Mouse (Mus musculus): Measurements from ENCODE around the gene Dmkn. TPM values are rescaled to one million over a fixed set of nuclear protein-coding genes. Genes with fewer than 3 reads are reported as not detected.

Dmkn gene
- polyA plus RNA-seq, 1 experiment from 2014 or later = 74.3 TPM

DNA sequence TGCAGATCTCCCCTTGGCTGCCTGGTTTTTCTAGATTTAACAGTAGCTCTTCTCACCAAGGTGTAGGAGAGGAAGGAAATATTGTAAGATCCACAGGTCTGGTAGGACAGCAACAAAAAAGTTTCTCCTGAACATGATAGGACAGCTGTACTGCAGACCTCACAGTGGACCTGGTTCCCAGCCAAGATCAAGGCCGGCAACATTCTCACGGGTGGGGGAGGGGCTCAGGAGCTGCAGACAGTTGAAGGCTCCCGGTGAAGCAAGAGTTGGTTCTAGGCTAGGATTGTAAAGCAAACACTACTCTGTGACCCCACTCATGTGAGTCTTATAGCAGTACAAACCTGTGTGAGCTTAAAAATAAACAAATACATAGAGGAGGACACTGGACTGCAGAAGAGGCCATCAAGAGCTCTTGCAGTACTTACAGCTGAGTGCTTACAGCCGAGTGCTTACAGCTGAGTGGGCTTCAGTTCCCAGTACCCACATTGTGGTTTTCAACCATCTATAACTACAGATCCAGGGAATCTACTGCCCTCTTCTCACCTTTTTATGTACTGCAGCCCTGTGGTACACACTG lies 19.4 kb upstream of the Dmkn start:
- Histone ChIP-seq H3K9me3 (ENCODE audit: low read length) (no peaks in the 10 kb centered on the region), H3K4me1 (ENCODE audit: insufficient read depth, low read depth, low read length) (0 out of 2 replicates have a peak, but pooled peaks cover 3% of the 10 kb centered on the region), H3K36me3 (ENCODE audit: insufficient read depth, low read length) (no peaks in the 10 kb centered on the region), H3K9ac (replicated peaks; ENCODE audit: low read depth) (no peak overlapping the region), H3K27me3 (replicated peaks; ENCODE audit: insufficient read depth, low read length) (no peaks in the 10 kb centered on the region), H3K4me3 (ENCODE audit: low read depth, low read length) (no peak overlapping the region), H3K4me2 (replicated peaks; ENCODE audit: low read depth, low read length) (no peak overlapping the region), H3K27ac (ENCODE audit: low read length) (peak overlapping the region; percentile 64; the same call in 1 of the 2 replicates)
- WGBS = 18% methylated on average over 4 of the region's 4 CpGs
- DNase-seq (ENCODE audit: low spot score) = peak; percentile 88
- peak; percentile 94 for ATAC-seq
- TF ChIP-seq EP300 (IDR thresholded peaks at IDR 0.05) = peak; percentile 75; the same call in 1 of the 2 replicates
- peak; percentile 43 for TF ChIP-seq CTCF (IDR thresholded peaks at IDR 0.05)

DNA sequence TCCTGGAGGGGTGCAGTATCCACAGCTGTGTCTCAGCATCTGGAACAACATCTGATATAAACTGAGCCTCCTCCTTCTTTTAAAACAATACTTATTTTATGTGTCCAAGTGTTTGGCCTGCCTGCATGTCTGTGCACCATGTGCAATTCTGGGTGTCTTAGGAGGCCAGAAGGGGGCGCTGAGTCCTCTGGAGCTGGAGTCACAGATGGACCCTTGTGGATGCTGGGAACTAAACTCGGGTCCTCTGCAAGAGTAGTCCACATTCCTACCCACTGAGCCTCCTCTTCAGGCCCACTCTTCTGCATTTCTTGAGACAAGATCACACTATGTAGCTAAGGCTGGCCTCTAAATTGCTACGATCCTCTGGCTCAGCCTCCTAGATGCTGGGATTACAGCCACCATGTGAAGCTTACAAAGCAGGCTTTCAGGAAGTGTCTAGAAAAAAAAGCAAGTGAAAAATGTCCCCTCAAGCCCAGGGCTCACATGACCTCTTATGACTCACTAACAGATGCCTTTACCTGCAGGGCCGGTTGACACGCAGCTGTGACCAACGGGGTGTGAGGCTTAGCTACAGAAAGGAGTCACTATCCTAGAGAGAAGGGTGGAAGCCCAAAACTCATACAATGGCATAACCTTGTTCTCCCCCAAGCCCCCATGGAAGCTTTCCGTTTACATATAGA lies 15.9 kb upstream of the Dmkn start:
- H3K27ac ChIP-seq (ENCODE audit: low read length) = no peak overlapping the region
- 80% methylated on average over 7 of the region's 7 CpGs for WGBS

DNA sequence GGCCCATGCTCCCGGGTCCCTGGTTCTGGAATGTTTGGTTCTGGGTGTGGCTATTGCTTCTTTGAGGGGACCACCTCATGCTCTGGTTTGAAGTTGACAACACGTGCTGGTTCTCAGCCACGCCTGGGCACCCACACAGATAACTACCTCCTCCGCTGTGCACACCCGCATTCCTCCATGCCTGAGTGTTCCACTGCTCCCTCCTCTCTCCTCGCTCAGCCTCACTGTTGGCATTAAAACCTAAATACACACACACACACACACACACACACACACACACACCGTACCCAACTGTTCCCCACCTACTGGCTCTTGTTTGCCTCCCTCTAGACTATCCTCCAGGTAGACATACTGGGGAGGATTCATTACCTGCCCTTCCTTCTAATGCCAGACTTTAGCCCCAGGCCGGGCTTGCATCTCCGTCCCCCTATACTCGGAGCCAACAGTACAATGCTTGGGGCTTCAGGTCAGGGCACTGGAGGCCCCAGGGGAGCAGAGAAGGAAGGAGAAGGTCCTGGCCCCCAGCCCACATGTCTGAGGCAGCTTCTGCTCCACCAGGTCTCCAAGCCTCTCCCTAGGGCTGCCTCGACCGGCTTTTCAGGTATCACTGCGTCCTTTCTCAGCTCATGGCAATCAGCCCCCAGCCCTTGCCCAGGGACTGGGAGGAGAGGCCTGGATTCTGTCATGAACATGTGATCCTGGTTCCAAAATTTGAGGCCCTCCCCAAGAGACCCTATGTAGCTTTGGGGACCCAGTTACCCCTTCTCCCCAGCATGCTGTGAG lies 13.5 kb upstream of the Dmkn start:
- H3K4me3 ChIP-seq (ENCODE audit: low read depth, low read length) = no peak overlapping the region
- DNase-seq (ENCODE audit: low spot score) (peak; percentile 48), ATAC-seq (peak; percentile 79)
- H3K9me3 ChIP-seq (ENCODE audit: low read length) = no peaks in the 10 kb centered on the region; the same call in 1 of the 2 replicates
- H3K4me1 ChIP-seq (ENCODE audit: insufficient read depth, low read depth, low read length) = no peaks in the 10 kb centered on the region; the same call in 1 of the 2 replicates
- 60% methylated on average over 13 of the region's 13 CpGs for WGBS
- H3K27ac ChIP-seq (ENCODE audit: low read length) = no peak overlapping the region
- no peaks in the 10 kb centered on the region for H3K36me3 ChIP-seq (ENCODE audit: insufficient read depth, low read length)
- TF ChIP-seq EP300 (IDR thresholded peaks at IDR 0.05) = no peak
- no peak for TF ChIP-seq CTCF (IDR thresholded peaks at IDR 0.05)
- no peaks in the 10 kb centered on the region for H3K27me3 ChIP-seq (replicated peaks; ENCODE audit: insufficient read depth, low read length)
- H3K4me2 ChIP-seq (replicated peaks; ENCODE audit: low read depth, low read length) = no peak overlapping the region
- no peak overlapping the region for H3K9ac ChIP-seq (replicated peaks; ENCODE audit: low read depth)

More for the DNA sequence above, 15.9 kb upstream of the Dmkn start:
- Histone ChIP-seq H3K9ac (replicated peaks; ENCODE audit: low read depth) (no peak overlapping the region), H3K27me3 (replicated peaks; ENCODE audit: insufficient read depth, low read length) (no peaks in the 10 kb centered on the region), H3K9me3 (ENCODE audit: low read length) (no peaks in the 10 kb centered on the region), H3K4me1 (ENCODE audit: insufficient read depth, low read depth, low read length) (peaks cover 3% of the 10 kb centered on the region; the same call in 1 of the 2 replicates), H3K4me2 (replicated peaks; ENCODE audit: low read depth, low read length) (no peak overlapping the region), H3K4me3 (ENCODE audit: low read depth, low read length) (no peak overlapping the region), H3K36me3 (ENCODE audit: insufficient read depth, low read length) (no peaks in the 10 kb centered on the region)
- no peak for TF ChIP-seq EP300 (IDR thresholded peaks at IDR 0.05)
- peak; percentile 23; the same call in 1 of the 2 replicates for TF ChIP-seq CTCF (IDR thresholded peaks at IDR 0.05)
- ATAC-seq (no peak), DNase-seq (ENCODE audit: low spot score) (no peak)

DNA sequence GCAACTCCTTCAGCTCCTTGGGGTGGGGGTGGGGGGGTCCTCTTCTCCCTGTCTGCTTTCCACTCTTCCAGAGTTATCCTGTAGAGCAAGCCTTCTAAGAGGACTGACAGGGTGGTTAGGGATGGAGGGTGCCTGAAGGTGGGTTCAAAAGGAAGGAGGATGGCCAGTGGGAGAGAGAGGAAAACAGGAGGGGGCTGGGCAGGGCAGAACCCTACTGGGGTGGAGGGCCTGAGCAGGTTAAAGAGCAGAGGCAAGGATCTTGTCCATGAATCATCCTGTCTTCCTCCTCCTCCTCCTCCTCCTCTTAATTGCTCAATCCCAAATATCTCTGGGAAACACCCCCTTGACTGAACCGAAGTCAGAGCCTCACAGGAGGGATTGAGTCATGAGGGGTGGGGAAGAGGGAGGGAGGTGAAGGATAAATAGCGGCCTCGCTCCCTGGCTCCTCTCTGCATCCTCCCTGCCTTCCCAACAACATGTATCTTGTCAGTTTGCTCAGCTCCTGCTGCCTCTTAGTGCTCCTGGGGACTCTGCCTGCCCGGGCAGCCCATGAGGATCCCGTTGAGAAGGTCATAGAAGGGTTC lies 12.4 kb upstream of the Dmkn start, which contains the start of gene Sbsn:
Sbsn (plus strand) TSS at position 386 of the 584 bp plus-strand sequence.
- 37% methylated on average over 5 of the region's 5 CpGs for WGBS
- H3K27ac ChIP-seq (ENCODE audit: low read length) = no peak within 1 kb of the TSS
- TF ChIP-seq EP300 (IDR thresholded peaks at IDR 0.05) (no peak), CTCF (IDR thresholded peaks at IDR 0.05) (no peak)
- H3K27me3 ChIP-seq (replicated peaks; ENCODE audit: insufficient read depth, low read length) = no peaks in the 10 kb centered on the region
- ATAC-seq (no peak), DNase-seq (ENCODE audit: low spot score) (peak; percentile 47)
- no peak within 1 kb of the TSS for H3K4me2 ChIP-seq (replicated peaks; ENCODE audit: low read depth, low read length)
- H3K9ac ChIP-seq (replicated peaks; ENCODE audit: low read depth) = no peak within 1 kb of the TSS
- H3K4me1 ChIP-seq (ENCODE audit: insufficient read depth, low read depth, low read length) = no peaks in the 10 kb centered on the region; the same call in 1 of the 2 replicates
- no peaks in the 10 kb centered on the region for H3K36me3 ChIP-seq (ENCODE audit: insufficient read depth, low read length)
- H3K4me3 ChIP-seq (ENCODE audit: low read depth, low read length) = no peak within 1 kb of the TSS
- no peaks in the 10 kb centered on the region; the same call in 1 of the 2 replicates for H3K9me3 ChIP-seq (ENCODE audit: low read length)

DNA sequence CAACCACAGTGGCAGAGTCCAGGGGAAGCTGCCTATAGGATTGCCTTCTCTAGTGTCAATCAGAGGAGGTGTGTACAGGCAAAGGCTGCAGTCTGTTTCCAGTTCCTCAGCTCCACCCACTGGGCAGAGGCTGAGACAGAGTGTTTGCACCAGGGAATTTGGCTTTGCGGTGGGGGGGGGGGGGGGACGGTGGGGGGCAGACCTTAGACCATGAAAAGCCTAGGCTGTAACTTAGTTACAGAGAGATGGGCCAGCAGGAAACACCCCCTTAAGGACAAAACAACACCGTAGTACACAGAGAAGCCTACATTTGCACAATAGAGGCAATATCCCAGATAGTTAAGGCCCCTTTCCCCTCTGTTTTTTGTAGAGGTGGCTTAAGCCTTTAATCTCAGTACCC lies 6.6 kb upstream of the Dmkn start:
- H3K36me3 ChIP-seq (ENCODE audit: insufficient read depth, low read length) = no peaks in the 10 kb centered on the region
- ATAC-seq (no peak), DNase-seq (ENCODE audit: low spot score) (no peak)
- no peak overlapping the region for H3K9ac ChIP-seq (replicated peaks; ENCODE audit: low read depth)
- H3K27me3 ChIP-seq (replicated peaks; ENCODE audit: insufficient read depth, low read length) = no peaks in the 10 kb centered on the region
- TF ChIP-seq CTCF (IDR thresholded peaks at IDR 0.05) = no peak
- no peak for TF ChIP-seq EP300 (IDR thresholded peaks at IDR 0.05)
- H3K4me1 ChIP-seq (ENCODE audit: insufficient read depth, low read depth, low read length) = no peaks in the 10 kb centered on the region
- WGBS = 74% methylated on average over 2 of the region's 3 CpGs
- H3K9me3 ChIP-seq (ENCODE audit: low read length) = no peaks in the 10 kb centered on the region; the same call in 1 of the 2 replicates
- H3K4me3 ChIP-seq (ENCODE audit: low read depth, low read length) = no peak overlapping the region
- no peak overlapping the region for H3K4me2 ChIP-seq (replicated peaks; ENCODE audit: low read depth, low read length)
- no peak overlapping the region for H3K27ac ChIP-seq (ENCODE audit: low read length)
